ENCODE assay signal across 8 mouse cellular contexts in the genomic region with DNA sequence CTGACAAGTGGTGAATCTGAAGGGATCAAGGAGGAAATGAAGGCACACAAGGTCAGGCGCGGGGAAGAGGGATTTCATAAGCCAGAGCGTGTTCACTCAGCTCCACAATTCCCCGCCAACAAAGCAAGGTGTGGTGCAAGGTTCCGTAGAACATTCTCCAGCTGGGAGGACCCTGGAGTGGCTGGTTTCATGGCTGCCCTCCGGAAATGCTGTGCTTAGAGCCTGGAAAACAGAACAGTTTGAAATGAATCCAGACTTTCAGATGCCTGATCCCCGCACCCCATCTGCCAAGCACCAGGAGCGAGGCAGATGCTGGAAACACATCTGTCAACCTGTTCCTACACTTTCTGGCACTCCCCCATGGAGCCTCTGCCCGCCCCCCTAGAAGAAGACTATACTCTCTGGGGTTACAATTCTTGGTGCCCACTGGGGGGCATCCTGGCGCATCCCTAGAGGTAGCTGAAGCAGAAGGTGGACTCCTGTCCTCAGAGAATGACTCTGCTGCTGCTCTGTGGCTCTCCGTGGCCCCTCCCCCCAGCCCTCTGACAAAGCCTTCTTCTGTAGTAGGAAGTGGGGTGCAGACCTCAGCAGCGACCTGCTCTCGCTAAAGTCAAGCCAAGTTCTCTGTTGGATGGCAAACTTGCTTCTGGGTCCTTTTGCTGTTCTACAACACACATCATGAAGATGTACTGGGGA. TPM values are rescaled to one million over a fixed set of nuclear protein-coding genes. Genes with fewer than 3 reads are reported as not detected.
DNase-seq lines count a peak whose midpoint lies in the region; ATAC-seq and TF ChIP-seq lines count a peak whose summit lies in the region.

No protein-coding gene starts in this region.

- H3K36me3 ChIP-seq in kidney, embryonic 14.5 days (ENCODE audit: control insufficient read depth, insufficient read depth, low read length) = no peaks in the 10 kb centered on the region
- no peaks in the 10 kb centered on the region for H3K36me3 ChIP-seq in embryonic facial prominence, embryonic 15.5 days
- no peaks in the 10 kb centered on the region for H3K36me3 ChIP-seq in stomach, embryonic 14.5 days (ENCODE audit: control insufficient read depth, insufficient read depth, low read length)
- no peaks in the 10 kb centered on the region for H3K36me3 ChIP-seq in forebrain, embryonic 16.5 days (ENCODE audit: control insufficient read depth, insufficient read depth)

- 0 out of 2 replicates have a peak, but pooled peaks have one; percentile 32 for ATAC-seq in kidney, embryonic 14.5 days (ENCODE audit: low FRiP score, low TSS enrichment)
- ATAC-seq in embryonic facial prominence, embryonic 15.5 days (ENCODE audit: insufficient number of reproducible peaks, low FRiP score, low TSS enrichment, low read depth) = no peak
- ATAC-seq in stomach, embryonic 14.5 days (ENCODE audit: insufficient number of reproducible peaks, insufficient read depth, low FRiP score, low read depth) = no peak
- ATAC-seq in forebrain, embryonic 16.5 days = no peak

- H3K27me3 ChIP-seq in kidney, embryonic 14.5 days (ENCODE audit: control insufficient read depth, insufficient read depth, low read length) = no peaks in the 10 kb centered on the region
- H3K27me3 ChIP-seq in embryonic facial prominence, embryonic 15.5 days = no peaks in the 10 kb centered on the region
- no peaks in the 10 kb centered on the region for H3K27me3 ChIP-seq in stomach, embryonic 14.5 days (ENCODE audit: control insufficient read depth, insufficient read depth, low read length)
- no peaks in the 10 kb centered on the region for H3K27me3 ChIP-seq in cerebellum, adult 2 months (ENCODE audit: control insufficient read depth, insufficient read depth, low read length)
- no peaks in the 10 kb centered on the region for H3K27me3 ChIP-seq in forebrain, embryonic 16.5 days (replicated peaks; ENCODE audit: control insufficient read depth, insufficient read depth, low read length)

- no peak overlapping the region for H3K27ac ChIP-seq in kidney, embryonic 14.5 days (ENCODE audit: low read depth, low read length)
- H3K27ac ChIP-seq in embryonic facial prominence, embryonic 15.5 days (replicated peaks) = no peak overlapping the region
- H3K27ac ChIP-seq in stomach, embryonic 14.5 days (ENCODE audit: low read length) = no peak overlapping the region
- H3K27ac ChIP-seq in cerebellum, adult 2 months (ENCODE audit: insufficient read depth, low read length) = no peak overlapping the region
- no peak overlapping the region for H3K27ac ChIP-seq in forebrain, embryonic 16.5 days (ENCODE audit: low read length)

- H3K4me1 ChIP-seq in kidney, embryonic 14.5 days (ENCODE audit: control insufficient read depth, insufficient read depth, low read length) = peaks cover 9% of the 10 kb centered on the region; the same call in 1 of the 2 replicates
- peaks cover 13% of the 10 kb centered on the region for H3K4me1 ChIP-seq in embryonic facial prominence, embryonic 15.5 days
- 0 out of 2 replicates have a peak, but pooled peaks cover 3% of the 10 kb centered on the region for H3K4me1 ChIP-seq in stomach, embryonic 14.5 days (ENCODE audit: control insufficient read depth, insufficient read depth, low read length)
- H3K4me1 ChIP-seq in cerebellum, adult 2 months (ENCODE audit: control insufficient read depth, insufficient read depth, low read length) = no peaks in the 10 kb centered on the region
- peaks cover 5% of the 10 kb centered on the region for H3K4me1 ChIP-seq in forebrain, embryonic 16.5 days (replicated peaks; ENCODE audit: control insufficient read depth, insufficient read depth, low read length)

- no peak for TF ChIP-seq POLR2A in cerebellum, adult 2 months (IDR thresholded peaks at IDR 0.05; ENCODE audit: borderline replicate concordance, insufficient read depth, low read length)

- no peak overlapping the region for H3K9ac ChIP-seq in kidney, embryonic 14.5 days (ENCODE audit: low read depth, low read length)
- H3K9ac ChIP-seq in embryonic facial prominence, embryonic 15.5 days = no peak overlapping the region
- H3K9ac ChIP-seq in stomach, embryonic 14.5 days (replicated peaks; ENCODE audit: low read depth, low read length) = no peak overlapping the region
- no peak overlapping the region for H3K9ac ChIP-seq in forebrain, embryonic 16.5 days (replicated peaks; ENCODE audit: low read depth, low read length)

- DNase-seq in kidney, adult 8-10 months = no peak
- peak; percentile 35 for DNase-seq in R1 (ENCODE audit: low read depth, low spot score)
- peak; percentile 17 to 44 for DNase-seq in kidney, postnatal 25 days
- no peak for DNase-seq in cerebellum, adult 2 months

- no peak for TF ChIP-seq CTCF in cerebellum, adult 2 months (IDR thresholded peaks at IDR 0.05; ENCODE audit: borderline replicate concordance, insufficient read depth, low read depth, low read length)

- WGBS in kidney, embryonic 14.5 days = 29% methylated on average over 13 of the region's 13 CpGs
- WGBS in embryonic facial prominence, embryonic 15.5 days = 14% methylated on average over 13 of the region's 13 CpGs
- 14% methylated on average over 13 of the region's 13 CpGs for WGBS in stomach, embryonic 14.5 days
- WGBS in cerebellum, adult 2 months = 11% methylated on average over 13 of the region's 13 CpGs
- 33% methylated on average over 13 of the region's 13 CpGs for WGBS in forebrain, embryonic 16.5 days

- H3K4me2 ChIP-seq in kidney, embryonic 14.5 days (replicated peaks; ENCODE audit: low read depth, low read length) = peak overlapping the region; percentile 17
- peak overlapping the region; percentile 29 for H3K4me2 ChIP-seq in embryonic facial prominence, embryonic 15.5 days (replicated peaks)
- H3K4me2 ChIP-seq in stomach, embryonic 14.5 days (replicated peaks; ENCODE audit: low read depth, low read length) = peak overlapping the region; percentile 37
- H3K4me2 ChIP-seq in forebrain, embryonic 16.5 days (ENCODE audit: low read length) = no peak overlapping the region

- H3K4me3 ChIP-seq in kidney, embryonic 14.5 days (ENCODE audit: low read length) = no peak overlapping the region
- no peak overlapping the region for H3K4me3 ChIP-seq in embryonic facial prominence, embryonic 15.5 days (replicated peaks)
- no peak overlapping the region for H3K4me3 ChIP-seq in stomach, embryonic 14.5 days (ENCODE audit: low read depth, low read length)
- H3K4me3 ChIP-seq in cerebellum, adult 2 months (replicated peaks; ENCODE audit: insufficient read depth, low read depth, low read length) = no peak overlapping the region
- no peak overlapping the region for H3K4me3 ChIP-seq in forebrain, embryonic 16.5 days (replicated peaks; ENCODE audit: low read length)

- no peaks in the 10 kb centered on the region for H3K9me3 ChIP-seq in kidney, embryonic 14.5 days (ENCODE audit: control insufficient read depth, low read length)
- H3K9me3 ChIP-seq in embryonic facial prominence, embryonic 15.5 days (replicated peaks) = no peaks in the 10 kb centered on the region
- no peaks in the 10 kb centered on the region for H3K9me3 ChIP-seq in stomach, embryonic 14.5 days (ENCODE audit: control insufficient read depth, low read depth, low read length)
- no peaks in the 10 kb centered on the region for H3K9me3 ChIP-seq in forebrain, embryonic 16.5 days (ENCODE audit: control insufficient read depth, low read length)

RNA-seq across cellular contexts. Expression of a gene that starts 54.5 kb away (rescaled TPM):
- 23.0 and 33.2 TPM in 2 replicates for polyA plus RNA-seq in kidney, embryonic 14.5 days (2014; fragmentation: Nextera tagmentation; extraction: Ambion mirVana)
- 40.0 and 42.5 TPM in 2 replicates for polyA plus RNA-seq in embryonic facial prominence, embryonic 15.5 days (2015; fragmentation: Nextera tagmentation; extraction: Ambion mirVana)
- 4.7 and 6.3 TPM in 2 replicates for polyA plus RNA-seq in stomach, embryonic 14.5 days (2014; fragmentation: Nextera tagmentation; extraction: Ambion mirVana)
- 2.7 and 4.3 TPM in 2 replicates for polyA plus RNA-seq in cerebellum, adult 2 months (2012; rRNA removed)
- polyA plus RNA-seq in forebrain, embryonic 16.5 days (2015; fragmentation: Nextera tagmentation; extraction: Ambion mirVana) = 14.9 and 16.4 TPM in 2 replicates

Comparison
In these comparisons a context has a peak if more than half of its experiments do, and no peak if none do; other contexts are left out.
1. DNase-seq: peak in R1 (single experiment) and kidney, postnatal 25 days (2 of 2); none in kidney, adult 8-10 months (0 of 2) and cerebellum, adult 2 months (0 of 2).